Mouse (Mus musculus): ENCODE measurements at regions not wholly inside any gene's neighbourhood (a gene's known extent, or its start where the extent isn't known, plus 50 kb on each side); places are given as distances from the start of the nearest gene placed in this dataset.

DNA sequence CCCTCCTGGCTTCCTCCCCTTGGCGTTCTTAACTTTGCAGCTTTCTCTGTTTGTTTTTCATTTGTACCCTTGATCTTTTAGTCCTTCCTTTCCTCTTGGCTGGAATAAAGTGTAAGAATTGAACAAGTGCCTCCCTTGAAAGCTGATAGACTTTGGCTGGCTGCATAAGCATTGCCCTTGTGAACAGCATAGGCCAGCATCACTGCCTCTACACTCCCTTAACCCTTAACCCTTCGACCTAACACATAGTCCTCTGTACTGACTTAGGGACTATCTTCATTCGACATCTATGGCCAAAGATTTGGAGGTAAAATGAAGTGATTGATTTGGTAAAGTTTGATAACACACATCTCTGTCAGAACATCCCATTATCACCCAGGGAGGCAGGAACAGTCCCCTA lies 163.5 kb upstream of the Tbx18 start:
- H3K9ac ChIP-seq (ENCODE audit: low read depth, low read length): no peak overlapping the region
- WGBS: 57% methylated on average over 3 of the region's 3 CpGs

DNA sequence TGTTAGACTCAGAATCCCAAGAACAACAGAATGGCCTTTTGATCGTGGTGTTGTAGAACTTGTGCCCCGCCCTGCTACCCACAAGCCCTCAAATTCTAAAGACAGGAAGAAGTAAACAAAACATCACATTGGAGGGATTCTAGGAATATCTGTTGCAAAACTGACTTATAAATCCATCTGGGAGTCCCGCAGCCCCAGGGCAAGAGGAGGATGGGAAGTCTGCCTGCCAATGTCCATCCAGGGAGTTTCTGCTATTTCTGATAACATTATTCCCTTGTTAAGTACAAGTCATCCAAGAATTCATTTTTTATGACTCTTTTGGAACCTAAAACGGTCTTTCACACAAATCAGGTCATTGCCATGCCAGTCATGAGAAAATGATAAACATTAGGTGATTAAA lies 164.5 kb upstream of the Tbx18 start:
- whole genome bisulfite sequencing: 70% methylated on average over 4 of the region's 4 CpGs
- Histone ChIP-seq H3K4me2 (replicated peaks; ENCODE audit: low read depth) (no peak overlapping the region), H3K4me1 (replicated peaks; ENCODE audit: control insufficient read depth, insufficient read depth, low read length) (no peaks in the 10 kb centered on the region), H3K4me3 (ENCODE audit: low read depth, low read length) (no peak overlapping the region), H3K9me3 (ENCODE audit: control insufficient read depth) (no peaks in the 10 kb centered on the region), H3K9ac (ENCODE audit: low read depth, low read length) (no peak overlapping the region), H3K27ac (ENCODE audit: low read depth, low read length) (no peak overlapping the region), H3K27me3 (replicated peaks; ENCODE audit: control insufficient read depth, insufficient read depth, low read length) (no peaks in the 10 kb centered on the region), H3K36me3 (ENCODE audit: control insufficient read depth, insufficient read depth) (no peaks in the 10 kb centered on the region)
- TF ChIP-seq CTCF (IDR thresholded peaks at IDR 0.05; ENCODE audit: low read depth): no peak
- ATAC-seq: no peak

More for the DNA sequence above, 163.5 kb upstream of the Tbx18 start:
- Histone ChIP-seq H3K4me3 (ENCODE audit: low read depth, low read length) (no peak overlapping the region), H3K36me3 (ENCODE audit: control insufficient read depth, insufficient read depth) (no peaks in the 10 kb centered on the region), H3K4me2 (replicated peaks; ENCODE audit: low read depth) (no peak overlapping the region), H3K9me3 (ENCODE audit: control insufficient read depth) (no peaks in the 10 kb centered on the region), H3K27ac (ENCODE audit: low read depth, low read length) (no peak overlapping the region), H3K27me3 (replicated peaks; ENCODE audit: control insufficient read depth, insufficient read depth, low read length) (no peaks in the 10 kb centered on the region), H3K4me1 (replicated peaks; ENCODE audit: control insufficient read depth, insufficient read depth, low read length) (no peaks in the 10 kb centered on the region)
- no peak for TF ChIP-seq CTCF (IDR thresholded peaks at IDR 0.05; ENCODE audit: low read depth)
- no peak for ATAC-seq

DNA sequence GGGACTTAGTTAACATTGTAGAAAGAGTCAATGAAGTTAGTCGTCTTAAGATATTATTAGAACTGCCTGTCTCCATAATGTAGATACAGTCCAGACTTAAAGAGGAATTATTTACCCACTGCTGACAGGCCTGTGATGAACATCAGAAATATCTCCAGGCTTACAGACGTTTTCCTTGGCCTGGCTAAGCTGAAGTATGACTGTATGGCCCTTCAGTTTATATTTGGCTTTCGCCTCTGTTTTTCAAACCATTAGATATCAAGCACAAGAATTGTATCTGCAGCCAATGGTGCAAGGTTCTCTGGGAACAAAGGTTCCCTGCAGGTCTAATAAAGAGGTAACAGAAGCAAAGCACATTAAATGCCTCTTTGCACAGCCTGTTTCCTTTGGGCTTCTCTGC lies 166.3 kb upstream of the Tbx18 start:
- no peak for TF ChIP-seq CTCF (IDR thresholded peaks at IDR 0.05; ENCODE audit: low read depth)
- Histone ChIP-seq H3K9ac (ENCODE audit: low read depth, low read length) (no peak overlapping the region), H3K4me3 (ENCODE audit: low read depth, low read length) (no peak overlapping the region), H3K36me3 (ENCODE audit: control insufficient read depth, insufficient read depth) (no peaks in the 10 kb centered on the region), H3K9me3 (ENCODE audit: control insufficient read depth) (no peaks in the 10 kb centered on the region), H3K4me1 (replicated peaks; ENCODE audit: control insufficient read depth, insufficient read depth, low read length) (no peaks in the 10 kb centered on the region), H3K27me3 (replicated peaks; ENCODE audit: control insufficient read depth, insufficient read depth, low read length) (no peaks in the 10 kb centered on the region), H3K4me2 (replicated peaks; ENCODE audit: low read depth) (no peak overlapping the region), H3K27ac (ENCODE audit: low read depth, low read length) (no peak overlapping the region)
- WGBS: 51% methylated on average over 3 of the region's 3 CpGs
- ATAC-seq: no peak

DNA sequence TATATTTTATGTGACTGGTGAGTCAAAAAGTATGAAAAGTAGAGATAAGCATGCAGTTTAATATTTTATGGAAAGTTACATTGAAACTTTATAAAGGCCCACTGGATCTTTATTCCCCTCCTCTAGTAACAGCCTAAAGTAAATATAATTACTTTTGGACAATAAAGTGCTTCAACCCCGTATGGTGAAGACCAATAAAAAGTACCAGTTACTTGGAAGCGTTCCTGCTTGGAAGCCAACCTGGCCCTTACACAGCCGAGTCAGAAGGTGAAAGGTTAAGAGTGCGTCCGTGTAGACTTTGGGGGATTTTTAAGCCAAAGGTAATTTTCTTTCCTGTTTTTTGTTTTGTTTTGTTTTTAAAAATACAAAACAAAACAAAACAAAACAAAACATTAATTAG lies 168.3 kb upstream of the Tbx18 start:
- 55% methylated on average over 5 of the region's 5 CpGs for WGBS
- no peak overlapping the region for H3K4me3 ChIP-seq (ENCODE audit: low read depth, low read length)
- H3K4me2 ChIP-seq (replicated peaks; ENCODE audit: low read depth): no peak overlapping the region
- ATAC-seq: no peak
- no peaks in the 10 kb centered on the region for H3K27me3 ChIP-seq (replicated peaks; ENCODE audit: control insufficient read depth, insufficient read depth, low read length)
- H3K4me1 ChIP-seq (replicated peaks; ENCODE audit: control insufficient read depth, insufficient read depth, low read length): no peaks in the 10 kb centered on the region
- no peaks in the 10 kb centered on the region for H3K9me3 ChIP-seq (ENCODE audit: control insufficient read depth)
- no peak for TF ChIP-seq CTCF (IDR thresholded peaks at IDR 0.05; ENCODE audit: low read depth)
- no peak overlapping the region for H3K27ac ChIP-seq (ENCODE audit: low read depth, low read length)
- no peaks in the 10 kb centered on the region for H3K36me3 ChIP-seq (ENCODE audit: control insufficient read depth, insufficient read depth)
- no peak overlapping the region for H3K9ac ChIP-seq (ENCODE audit: low read depth, low read length)

DNA sequence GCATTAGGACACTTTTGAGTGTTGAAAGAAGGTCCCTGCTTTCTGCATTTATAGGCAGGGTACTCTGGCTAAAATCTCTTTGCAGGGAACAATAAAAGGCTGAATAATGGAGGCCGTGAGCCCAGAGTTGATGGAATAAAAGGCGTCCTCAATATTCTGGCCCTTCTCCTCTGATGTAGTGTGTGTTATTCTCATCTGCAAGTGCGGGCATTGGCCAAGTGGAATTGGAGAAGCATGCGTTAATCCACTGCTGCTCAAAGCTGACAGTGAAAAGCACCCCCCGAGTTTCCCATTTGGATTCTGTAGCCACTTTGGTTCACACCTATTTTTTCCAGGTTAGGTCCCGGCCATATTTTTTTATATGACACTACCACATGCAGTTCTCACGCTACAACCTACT lies 168.7 kb upstream of the Tbx18 start:
- Histone ChIP-seq H3K4me2 (replicated peaks; ENCODE audit: low read depth) (no peak overlapping the region), H3K36me3 (ENCODE audit: control insufficient read depth, insufficient read depth) (no peaks in the 10 kb centered on the region), H3K27me3 (replicated peaks; ENCODE audit: control insufficient read depth, insufficient read depth, low read length) (no peaks in the 10 kb centered on the region), H3K27ac (ENCODE audit: low read depth, low read length) (no peak overlapping the region), H3K9me3 (ENCODE audit: control insufficient read depth) (no peaks in the 10 kb centered on the region), H3K4me1 (replicated peaks; ENCODE audit: control insufficient read depth, insufficient read depth, low read length) (no peaks in the 10 kb centered on the region), H3K4me3 (ENCODE audit: low read depth, low read length) (no peak overlapping the region), H3K9ac (ENCODE audit: low read depth, low read length) (no peak overlapping the region)
- WGBS: 85% methylated on average over 7 of the region's 7 CpGs
- ATAC-seq: no peak
- TF ChIP-seq CTCF (IDR thresholded peaks at IDR 0.05; ENCODE audit: low read depth): no peak

DNA sequence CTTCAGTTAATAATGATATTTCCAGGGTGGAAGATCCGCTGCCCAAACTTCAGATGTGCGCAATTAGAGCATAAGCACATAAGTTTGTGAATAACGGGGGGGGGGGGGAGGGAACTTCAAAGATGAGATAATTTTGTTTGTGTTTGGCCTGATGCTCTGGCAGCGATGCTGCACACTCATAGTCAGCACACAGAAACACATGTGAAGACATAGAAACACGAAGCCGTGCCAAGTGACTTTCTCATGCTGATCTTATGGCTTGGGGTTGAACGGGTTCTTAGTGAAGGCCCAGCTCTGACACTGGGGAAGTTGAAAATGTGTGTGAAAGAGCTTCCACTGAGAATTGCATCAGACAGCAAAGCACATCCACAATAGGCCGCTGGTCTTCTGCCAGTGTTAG lies 190.2 kb upstream of the Tbx18 start:
- Histone ChIP-seq H3K4me3 (ENCODE audit: low read depth, low read length) (no peak overlapping the region), H3K36me3 (ENCODE audit: control insufficient read depth, insufficient read depth) (no peaks in the 10 kb centered on the region), H3K4me1 (replicated peaks; ENCODE audit: control insufficient read depth, insufficient read depth, low read length) (no peaks in the 10 kb centered on the region), H3K27me3 (replicated peaks; ENCODE audit: control insufficient read depth, insufficient read depth, low read length) (no peaks in the 10 kb centered on the region), H3K9ac (ENCODE audit: low read depth, low read length) (no peak overlapping the region), H3K9me3 (ENCODE audit: control insufficient read depth) (no peaks in the 10 kb centered on the region), H3K27ac (ENCODE audit: low read depth, low read length) (no peak overlapping the region), H3K4me2 (replicated peaks; ENCODE audit: low read depth) (no peak overlapping the region)
- no peak for ATAC-seq
- 80% methylated on average over 8 of the region's 8 CpGs for WGBS
- no peak for TF ChIP-seq CTCF (IDR thresholded peaks at IDR 0.05; ENCODE audit: low read depth)

DNA sequence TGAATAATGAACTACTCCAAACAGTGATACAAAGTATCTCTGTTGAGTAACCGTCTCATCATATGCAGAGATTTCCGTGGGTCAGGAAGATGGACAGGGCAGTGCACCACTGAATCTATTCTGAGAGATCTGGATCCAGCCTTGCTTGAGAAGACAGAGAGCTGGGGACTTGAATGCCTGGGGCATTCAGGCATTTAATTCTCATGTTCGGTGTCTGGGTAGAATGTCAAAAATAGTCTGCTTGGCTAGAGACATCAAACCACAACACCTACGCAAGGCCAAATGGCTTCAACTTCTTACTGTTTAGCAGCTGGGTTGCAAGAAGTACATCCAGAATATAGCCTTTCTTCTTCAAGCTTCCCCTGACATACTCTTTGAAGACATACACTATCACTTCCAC lies 194.1 kb upstream of the Tbx18 start:
- Histone ChIP-seq H3K27me3 (replicated peaks; ENCODE audit: control insufficient read depth, insufficient read depth, low read length) (no peaks in the 10 kb centered on the region), H3K4me2 (replicated peaks; ENCODE audit: low read depth) (no peak overlapping the region), H3K36me3 (ENCODE audit: control insufficient read depth, insufficient read depth) (no peaks in the 10 kb centered on the region), H3K4me3 (ENCODE audit: low read depth, low read length) (no peak overlapping the region), H3K4me1 (replicated peaks; ENCODE audit: control insufficient read depth, insufficient read depth, low read length) (no peaks in the 10 kb centered on the region), H3K9ac (ENCODE audit: low read depth, low read length) (no peak overlapping the region), H3K27ac (ENCODE audit: low read depth, low read length) (no peak overlapping the region), H3K9me3 (ENCODE audit: control insufficient read depth) (no peaks in the 10 kb centered on the region)
- 88% methylated on average over 4 of the region's 4 CpGs for WGBS
- no peak for TF ChIP-seq CTCF (IDR thresholded peaks at IDR 0.05; ENCODE audit: low read depth)
- no peak for ATAC-seq
